Mouse (Mus musculus) G1E (cell line): ENCODE measurements around the gene Snrnp200.

Source experiments
- CTCF ChIP-seq: IDR thresholded peaks from 2 replicates; pipeline ENCODE4 v1.5.1; 2012; ENCODE audit warnings: low read depth, low read length, inconsistent platforms, mixed read lengths
- GATA2 ChIP-seq: IDR thresholded peaks from 2 replicates; pipeline ENCODE4 v1.6.1; 2012; ENCODE audit warnings: low read depth, low read length, inconsistent platforms, borderline replicate concordance
- POLR2AphosphoS5 ChIP-seq: IDR thresholded peaks from 2 replicates; pipeline ENCODE4 v1.6.1; 2012; ENCODE audit warnings: low read depth, low read length, inconsistent platforms; ENCODE audit not compliant: insufficient replicate concordance
- TAL1 ChIP-seq: conservative IDR thresholded peaks from 2 replicates; pipeline ENCODE4 v1.6.1; 2012; ENCODE audit warnings: low read depth, low read length, inconsistent platforms, mixed read lengths

DNA sequence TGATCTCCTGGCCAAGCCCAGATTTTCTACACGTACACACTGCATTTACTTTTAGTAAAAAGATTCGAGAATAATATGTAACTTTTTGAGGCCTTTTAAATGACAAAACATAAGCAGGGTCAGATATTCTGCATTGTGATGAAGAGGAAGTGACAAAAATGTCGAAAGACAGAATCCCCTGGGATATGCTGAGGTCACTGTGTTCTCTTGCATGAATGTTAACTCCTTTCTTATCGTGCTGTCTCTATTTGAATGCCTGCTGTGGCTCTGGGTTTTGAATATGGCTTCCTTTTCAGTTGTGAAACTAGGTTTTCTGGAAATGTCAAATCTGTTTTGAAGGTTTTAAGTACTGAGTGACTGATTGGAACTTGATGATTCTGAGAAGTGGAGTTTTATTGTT lies 42.5 kb upstream of the Snrnp200 start:
- TF ChIP-seq CTCF = no peak
- TF ChIP-seq POLR2AphosphoS5 = no peak
- no peak for TF ChIP-seq TAL1
- TF ChIP-seq GATA2 = no peak
